Mouse (Mus musculus) naive thymus-derived CD4-positive, alpha-beta T cell, adult 2 months (primary cell): Measurements from ENCODE around the gene Gjc1.

ENCODE experiments used
- DNase-seq: peaks from one replicate; pipeline ENCODE4 v3.0.0-alpha.2; 2011; ENCODE audit warnings: low read depth

Gjc1 gene

DNA sequence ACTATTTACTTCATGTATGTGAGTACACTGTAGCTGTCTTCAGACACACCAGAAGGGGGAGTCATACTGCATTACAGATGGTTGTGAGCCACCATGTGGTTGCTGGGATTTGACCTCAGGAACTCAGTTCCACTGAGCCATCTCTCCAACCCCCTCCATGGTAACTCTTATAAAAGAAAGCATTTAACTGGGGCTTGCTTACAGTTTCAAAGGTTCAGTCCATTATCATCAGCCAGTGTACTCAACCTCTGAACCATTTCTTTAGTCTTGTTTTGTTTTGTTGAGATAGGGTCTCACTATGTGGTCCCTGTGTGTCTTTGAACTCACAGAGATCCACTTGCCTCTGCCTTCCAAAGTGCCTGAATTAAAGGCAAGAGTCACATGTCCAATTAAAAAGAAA, 4.6 kb downstream of the Gjc1 start:
- DNase-seq: no peak

DNA sequence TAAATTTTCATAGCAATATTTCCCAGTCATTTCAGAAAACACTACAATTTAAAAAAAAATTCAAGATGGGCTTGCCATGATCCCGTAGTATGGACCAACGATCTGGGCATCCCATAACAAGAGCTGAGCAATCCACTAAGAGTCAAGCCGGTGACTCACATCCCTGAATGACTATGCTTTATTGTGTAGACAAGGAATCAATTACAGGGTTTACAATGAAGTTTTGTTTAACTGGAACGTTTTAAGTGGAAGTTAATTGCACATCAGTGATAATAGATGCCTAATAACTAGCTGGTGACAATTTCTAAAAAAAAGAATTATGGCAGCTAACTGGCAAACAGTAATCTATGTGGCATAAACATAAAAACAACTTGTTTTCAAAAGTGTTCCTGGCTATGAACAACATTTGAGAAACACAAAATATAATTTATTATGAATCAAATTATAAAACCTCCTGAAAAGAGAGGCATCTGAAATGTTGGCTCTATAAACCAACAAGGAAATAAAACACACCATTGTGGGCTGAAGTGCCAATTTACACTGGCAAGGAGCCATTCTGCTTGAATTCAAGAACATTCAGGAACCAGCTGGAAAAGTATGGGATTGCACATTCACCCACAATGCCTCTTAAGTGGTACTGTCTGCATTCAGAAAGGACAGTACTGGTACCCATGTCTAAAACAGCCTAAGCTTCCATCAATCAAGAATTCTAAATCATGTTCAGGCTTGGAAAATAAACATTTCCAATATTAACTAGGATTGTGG, 8.6 kb downstream of the Gjc1 start:
- DNase-seq: no peak

GRCm38 (mm10) chr11:102808246-102808645, 11.3 kb downstream of the Gjc1 start:
- DNase-seq: no peak

DNA sequence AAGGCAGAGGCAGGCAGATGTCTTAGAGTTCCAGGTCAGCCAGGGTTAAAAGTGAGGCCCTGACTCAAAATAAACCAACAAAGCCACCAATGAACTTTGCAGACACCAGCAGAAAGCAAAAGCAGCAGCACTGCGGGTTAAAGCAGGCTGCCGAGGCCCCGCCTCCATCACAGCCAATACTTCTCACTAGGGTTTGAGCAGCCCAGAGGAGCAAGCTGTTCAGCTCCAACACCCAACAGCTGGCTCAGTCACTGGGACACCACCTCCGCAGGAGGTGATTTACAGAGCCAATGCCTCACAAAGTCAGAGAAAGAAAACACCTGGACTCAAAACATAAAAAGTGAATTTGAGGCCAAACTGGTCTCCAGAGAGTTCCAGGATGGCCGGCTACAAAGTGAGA, 16.0 kb downstream of the Gjc1 start:
- no peak for DNase-seq

DNA sequence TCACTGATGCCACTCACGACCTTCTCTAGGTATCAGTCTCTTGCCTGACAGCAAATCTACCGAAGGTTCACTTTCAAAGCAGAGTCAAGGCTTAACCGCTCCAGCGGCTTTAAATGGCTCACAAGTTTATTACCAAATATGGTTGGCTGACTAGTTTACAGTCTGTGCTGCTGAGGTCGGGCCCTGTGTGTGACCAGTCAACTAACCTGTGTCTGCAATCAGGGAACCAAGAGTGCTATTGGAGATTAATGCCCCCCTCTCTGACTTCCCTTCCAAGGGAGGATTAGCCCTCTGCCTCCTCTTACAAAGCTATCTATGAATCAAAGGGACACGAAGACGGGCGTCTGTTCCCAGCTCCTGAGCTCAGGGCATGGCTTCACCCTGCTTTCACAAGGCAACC, 25.3 kb downstream of the Gjc1 start:
- DNase-seq: no peak

- DNase-seq: no peak
Observed at GRCm38 (mm10) chr11:102791682-102792445, 27.6 kb downstream of the Gjc1 start.

- no peak for DNase-seq
Observed at GRCm38 (mm10) chr11:102787688-102788177, 31.8 kb downstream of the Gjc1 start.

DNA sequence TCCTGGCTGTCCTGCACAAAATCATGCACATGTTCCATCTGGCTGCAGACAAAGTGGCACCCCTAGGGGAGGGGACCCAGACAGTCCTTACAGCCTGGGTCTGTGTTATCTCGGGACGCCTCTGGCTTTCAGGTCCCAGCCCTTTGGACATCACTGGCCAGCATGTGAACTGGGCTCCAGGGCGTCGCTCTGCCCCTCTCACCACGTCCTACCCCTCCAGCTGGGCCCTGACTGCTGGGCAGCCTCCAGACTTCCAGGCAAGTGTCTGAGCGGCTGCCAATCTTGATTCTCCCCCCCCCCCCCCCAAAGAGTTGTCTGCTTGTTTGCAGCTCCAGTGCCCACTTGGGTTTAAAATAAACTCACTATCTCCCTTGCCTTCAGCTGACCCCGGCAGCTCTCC, 36.1 kb downstream of the Gjc1 start:
- DNase-seq: no peak

DNA sequence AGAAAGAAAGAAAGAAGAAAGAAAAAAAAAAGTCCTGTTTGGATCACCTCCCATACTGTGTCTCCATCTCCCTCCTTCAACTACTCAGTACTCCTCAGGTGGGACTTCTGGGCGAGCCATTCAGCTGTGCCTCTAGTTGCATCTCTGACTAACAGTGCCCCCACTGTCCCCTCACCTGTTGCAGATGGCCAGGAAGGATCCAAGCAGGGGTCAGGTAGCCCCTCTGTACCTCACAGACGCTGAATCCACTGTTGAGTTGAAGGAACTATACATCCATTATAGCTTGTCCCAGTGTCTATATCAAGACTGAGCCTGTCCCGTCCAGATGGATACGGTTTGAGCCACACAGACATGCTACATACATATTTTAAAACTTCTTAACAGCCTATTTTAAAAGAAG, 38.0 kb downstream of the Gjc1 start:
- no peak for DNase-seq

DNA sequence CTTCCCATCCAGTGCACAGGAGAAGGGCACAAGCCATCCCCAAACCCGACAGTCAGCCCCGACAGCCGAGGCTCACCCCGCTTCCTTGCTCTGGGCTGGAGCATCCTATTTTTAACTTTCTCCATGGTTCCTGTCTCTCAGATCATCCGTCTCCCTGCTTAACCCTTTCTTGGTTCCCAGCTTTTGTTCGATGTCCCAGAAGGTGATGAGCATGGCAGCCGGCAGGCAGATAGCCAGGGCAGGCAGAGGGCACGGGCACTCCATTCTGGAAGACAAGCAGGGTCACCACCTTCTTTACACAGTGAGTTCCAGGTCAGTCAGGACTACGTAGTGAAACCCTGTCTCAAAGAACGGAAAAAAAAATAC, 38.5 kb downstream of the Gjc1 start:
- DNase-seq: no peak

DNA sequence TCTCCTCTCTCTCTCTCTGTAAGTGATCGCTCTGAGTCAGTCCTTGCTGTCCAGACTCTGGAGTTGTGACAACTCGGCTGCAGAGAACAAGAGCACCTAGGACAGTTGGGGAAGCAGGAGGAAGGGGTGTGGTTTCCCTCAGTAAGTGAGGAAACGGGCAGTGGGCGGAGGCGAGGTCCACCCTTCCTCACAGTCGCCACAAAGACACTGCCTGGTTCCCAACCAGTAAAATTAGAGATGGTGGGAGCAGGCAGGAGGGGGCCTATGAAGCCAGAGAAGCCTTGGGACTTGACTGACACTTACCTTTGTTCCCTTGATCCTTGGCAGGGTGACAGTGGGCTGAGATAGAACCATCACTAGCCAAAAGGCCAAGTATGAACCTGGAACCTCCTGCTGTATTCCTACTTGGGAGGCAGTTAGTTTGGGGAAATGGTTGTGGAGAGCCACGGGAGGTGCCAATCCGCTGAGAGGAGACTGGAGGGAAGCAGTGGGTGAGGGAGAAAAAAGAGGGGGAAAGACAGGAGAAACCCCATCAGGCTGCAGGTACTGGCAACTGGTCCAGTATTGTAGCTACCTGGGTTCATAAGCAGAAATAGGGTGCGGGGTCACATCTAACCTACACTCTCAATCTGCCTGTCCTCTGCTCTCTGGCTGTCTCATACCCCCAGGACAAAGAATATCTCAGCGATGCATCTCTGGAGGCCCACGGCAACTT, 39.1 kb downstream of the Gjc1 start:
- no peak for DNase-seq

DNA sequence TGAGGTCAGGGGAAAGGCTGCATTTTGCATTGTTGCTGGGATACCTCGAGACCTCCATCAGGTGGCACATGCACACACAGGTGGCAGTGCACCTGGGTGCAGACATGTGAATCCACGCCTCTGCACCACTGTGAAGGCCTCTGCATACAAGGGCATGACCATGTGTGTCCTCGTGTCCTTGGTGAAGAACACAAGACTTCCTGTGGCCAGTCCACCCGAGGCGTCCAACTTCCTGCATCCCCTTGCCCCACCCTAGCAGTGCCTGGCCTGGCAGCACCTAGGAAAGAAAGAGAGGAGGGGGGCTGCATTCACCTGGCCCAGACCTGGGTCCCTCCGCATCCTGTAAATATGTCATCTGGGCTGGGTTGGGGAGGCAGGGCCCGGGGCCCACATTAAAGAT, 39.7 kb downstream of the Gjc1 start:
- DNase-seq: no peak

DNA sequence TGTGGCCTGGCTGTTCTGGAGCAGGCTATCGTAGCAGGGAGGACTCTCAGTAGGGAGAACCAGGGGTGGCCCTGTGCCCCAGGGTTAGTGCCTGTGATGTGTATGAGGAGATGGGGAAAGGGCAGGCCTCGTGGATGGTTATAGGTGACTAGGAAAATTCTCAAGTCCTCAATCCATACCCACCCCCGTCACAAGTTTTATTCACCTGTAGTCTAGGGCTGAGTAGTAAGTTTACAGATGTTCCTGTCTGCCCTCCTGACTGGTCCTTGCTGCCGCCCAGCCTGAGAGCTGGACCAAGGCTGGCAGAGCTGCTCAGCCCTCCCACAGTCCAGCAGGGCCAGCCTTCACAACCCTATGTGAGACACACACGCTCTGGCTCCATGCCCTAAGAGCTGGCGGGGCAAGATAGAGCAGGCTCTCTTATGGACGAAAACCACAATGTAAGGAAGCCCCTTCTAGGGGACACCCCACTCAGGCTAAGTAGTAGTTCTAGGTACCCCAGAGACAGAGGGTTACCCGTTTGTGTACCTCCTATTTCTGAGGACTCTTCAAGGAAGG, 40.3 kb downstream of the Gjc1 start:
- DNase-seq: no peak

DNA sequence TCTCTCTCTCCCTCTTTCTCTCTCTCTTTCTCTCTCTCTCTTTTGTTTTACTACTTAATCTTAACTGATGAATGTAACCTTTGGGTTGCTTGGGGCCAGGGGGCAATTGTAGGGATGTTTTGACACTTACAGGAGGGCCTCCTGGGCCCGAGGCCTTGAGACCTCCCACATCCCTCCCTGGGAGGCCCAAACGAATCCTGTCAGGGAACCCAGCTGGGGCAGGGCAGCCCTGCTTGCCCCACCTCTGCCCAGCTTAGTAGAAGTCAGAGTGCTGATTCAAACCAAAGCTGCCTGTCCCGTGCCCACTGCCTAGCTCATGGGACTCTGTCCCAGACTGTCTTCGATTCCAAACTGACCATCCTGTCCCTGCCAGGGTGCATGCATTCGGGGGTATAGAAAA, 40.9 kb downstream of the Gjc1 start:
- no peak for DNase-seq

- DNase-seq: no peak
Observed at GRCm38 (mm10) chr11:102778165-102778564, 41.3 kb downstream of the Gjc1 start.

DNA sequence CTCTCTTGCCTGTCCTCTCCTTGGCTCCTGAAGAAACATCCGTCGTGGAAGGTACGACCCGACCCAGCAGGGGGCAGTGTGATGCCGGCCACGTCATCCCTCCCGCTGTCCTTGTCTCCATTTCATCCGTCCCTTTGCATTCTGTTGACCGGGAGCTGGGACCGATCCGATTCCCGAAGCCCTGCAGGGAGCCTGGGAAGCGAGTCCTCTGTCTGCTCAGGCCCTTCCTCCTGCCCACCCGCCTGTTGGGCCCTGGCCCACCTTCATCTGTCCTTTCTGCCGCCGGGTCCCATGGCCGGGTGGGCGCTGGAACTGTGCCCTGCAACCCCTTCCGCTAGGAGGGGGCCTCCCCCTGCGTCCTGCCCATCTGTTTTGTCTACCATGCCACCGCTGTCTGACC, 41.9 kb downstream of the Gjc1 start:
- DNase-seq: no peak

DNA sequence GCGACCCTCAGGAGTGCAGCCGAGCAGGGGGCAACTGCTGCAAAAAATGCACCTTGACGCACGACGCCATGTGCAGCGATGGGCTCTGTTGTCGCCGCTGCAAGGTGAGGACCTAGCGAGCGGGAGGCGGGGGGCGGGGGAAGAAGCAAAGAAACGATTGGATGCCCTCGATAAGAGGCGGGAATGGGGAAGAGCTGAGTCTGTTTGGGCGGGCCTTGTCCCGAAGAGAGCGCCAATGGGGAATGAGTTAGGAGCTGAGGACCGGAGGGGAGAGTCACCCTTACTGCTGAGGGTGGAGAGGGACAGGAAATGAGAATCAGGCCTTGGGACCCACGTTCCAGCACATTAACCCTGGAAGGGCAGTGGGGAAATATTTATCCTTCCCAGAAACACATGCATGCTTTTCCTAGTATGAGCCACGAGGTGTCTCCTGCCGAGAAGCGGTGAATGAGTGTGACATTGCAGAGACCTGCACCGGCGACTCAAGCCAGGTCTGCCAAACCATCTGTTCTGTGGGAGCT, 44.8 kb downstream of the Gjc1 start:
- DNase-seq: no peak

- DNase-seq: peak; percentile 81
Observed at GRCm38 (mm10) chr11:102773713-102774611, 45.5 kb downstream of the Gjc1 start.

DNA sequence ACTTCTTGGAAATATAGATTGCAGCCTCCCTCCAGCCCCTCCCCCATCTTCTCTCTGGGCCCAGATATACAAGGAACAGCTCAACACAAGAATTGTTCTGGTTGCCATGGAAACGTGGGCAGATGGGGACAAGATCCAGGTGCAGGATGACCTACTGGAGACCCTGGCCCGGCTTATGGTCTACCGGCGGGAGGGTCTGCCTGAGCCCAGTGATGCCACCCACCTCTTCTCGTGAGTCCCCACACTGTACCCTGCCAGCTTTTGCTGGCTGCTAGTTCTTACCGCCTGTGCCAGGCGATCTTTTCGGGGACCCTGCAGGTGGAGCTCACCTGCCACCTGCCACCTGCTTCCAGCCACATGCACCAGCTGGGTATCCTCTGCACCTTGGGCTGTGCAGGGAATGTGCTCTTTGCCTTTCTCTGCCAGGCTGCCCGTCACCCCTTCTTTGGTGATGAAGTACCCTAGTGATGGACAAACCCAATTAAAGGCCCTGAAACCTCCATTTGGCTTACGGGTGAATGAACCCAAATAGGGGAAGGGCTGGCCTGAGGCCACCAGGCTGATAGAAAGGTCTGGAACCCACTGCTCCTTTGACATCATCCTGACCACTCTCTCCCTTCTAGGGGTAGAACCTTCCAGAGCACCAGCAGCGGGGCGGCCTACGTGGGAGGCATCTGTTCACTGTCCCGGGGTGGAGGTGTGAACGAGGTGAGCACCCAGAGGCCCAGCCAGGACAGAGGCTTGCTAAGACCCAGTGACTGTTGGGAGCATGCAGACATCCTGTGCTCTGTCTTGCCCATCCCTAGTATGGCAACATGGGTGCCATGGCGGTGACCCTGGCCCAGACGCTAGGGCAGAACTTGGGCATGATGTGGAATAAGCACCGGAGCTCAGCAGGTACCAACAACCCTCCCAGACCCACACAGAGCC, 46.5 kb downstream of the Gjc1 start:
- DNase-seq: no peak
